Mouse (Mus musculus) lung, postnatal 0 days (tissue): ENCODE data around the gene Aoc2. TPM values are rescaled to one million over a fixed set of nuclear protein-coding genes. Genes with fewer than 3 reads are reported as not detected.
A peak's percentile ranks its signal among the peaks of the same experiment; 100 is the strongest.
"Not testable (repeated sequence)": the region's sequence is repeated elsewhere in the genome, so short reads cannot be mapped to it uniquely, and the experiment has no call there.

Source experiments
- ATAC-seq: fragments of 200-750 bp; cut with Nextera tagmentation; 2 replicates; pipeline ENCODE4 v1.8.0; 2017; ENCODE audit warnings: moderate library complexity
- DNase-seq: peaks from one replicate; pipeline ENCODE4 v3.0.0-alpha.2; 2016; ENCODE audit warnings: low spot score
- H3K27ac ChIP-seq: fragments of 300-500 bp; sonication (generic); 2 replicates; pipeline ENCODE4 v1.5.1; 2014; ENCODE audit warnings: antibody characterized with exemption, mild to moderate bottlenecking, low read length, mixed read lengths
- H3K27me3 ChIP-seq: fragments of 300-500 bp; sonication (generic); replicated peaks from 2 replicates; pipeline ENCODE4 v1.6.1; 2014; ENCODE audit warnings: low read length, mixed read lengths; ENCODE audit not compliant: insufficient read depth
- H3K36me3 ChIP-seq: fragments of 300-500 bp; sonication (generic); 2 replicates; pipeline ENCODE4 v1.6.1; 2014; ENCODE audit warnings: low read length, mixed read lengths; ENCODE audit not compliant: insufficient read depth
- H3K4me1 ChIP-seq: fragments of 300-500 bp; sonication (generic); 2 replicates; pipeline ENCODE4 v1.6.1; 2014; ENCODE audit warnings: antibody characterized with exemption, low read depth, low read length, mixed read lengths; ENCODE audit not compliant: insufficient read depth
- H3K4me2 ChIP-seq: fragments of 300-500 bp; sonication (generic); replicated peaks from 2 replicates; pipeline ENCODE4 v1.6.1; 2014; ENCODE audit warnings: low read depth, mild to moderate bottlenecking, low read length, moderate library complexity, mixed read lengths
- H3K4me3 ChIP-seq: fragments of 300-500 bp; sonication (generic); 2 replicates; pipeline ENCODE4 v1.5.1; 2014; ENCODE audit warnings: low read depth, low read length
- H3K9ac ChIP-seq: fragments of 300-500 bp; sonication (generic); replicated peaks from 2 replicates; pipeline ENCODE4 v1.6.1; 2014; ENCODE audit warnings: low read depth, mild to moderate bottlenecking
- H3K9me3 ChIP-seq: fragments of 300-500 bp; sonication (generic); 2 replicates; pipeline ENCODE4 v1.6.1; 2016; ENCODE audit warnings: low read length, mixed read lengths
- CTCF ChIP-seq: IDR thresholded peaks from 2 replicates; pipeline ENCODE4 v1.5.1; 2016; ENCODE audit warnings: antibody characterized with exemption, mild to moderate bottlenecking
- EP300 ChIP-seq: IDR thresholded peaks from 2 replicates; pipeline ENCODE4 v1.6.1; 2016; ENCODE audit warnings: antibody characterized with exemption, mild to moderate bottlenecking, control low read depth
- WGBS: fragments of 180-500 bp; shearing (Covaris S2); extraction: QIAGEN DNeasy Blood & Tissue Kit; methylation state at CpG from one replicate; pipeline ENCODE4 v1.1.7; 2014; 5-methylcytosine and 5-hydroxymethylcytosine counted together
- polyA plus RNA-seq: library from polyadenylated mRNA; unstranded; fragments of >200 nt; fragmentation: Nextera tagmentation; extraction: Ambion mirVana; gene quantifications from 2 replicates; pipeline ENCODE4 v1.2.1, GENCODE M21; 2015

Aoc2 gene
- polyA plus RNA-seq, 1 experiment from 2014 or later, result 0.44 TPM

GRCm38 (mm10) chr11:101326147-101326546 is 1.3 kb downstream of the Aoc2 start:
- DNase-seq (no peak), ATAC-seq (no peak)
- Histone ChIP-seq H3K27ac (no peak overlapping the region), H3K36me3 (peaks cover 17% of the 10 kb centered on the region), H3K9me3 (no peaks in the 10 kb centered on the region), H3K9ac (no peak overlapping the region), H3K4me2 (no peak overlapping the region), H3K4me1 (no peaks in the 10 kb centered on the region), H3K4me3 (no peak overlapping the region), H3K27me3 (no peaks in the 10 kb centered on the region)
- no peak for TF ChIP-seq EP300
- TF ChIP-seq CTCF, result no peak
- WGBS, result 89% methylated on average over 11 of the region's 11 CpGs

- no peak overlapping the region for H3K9ac ChIP-seq
- no peak for ATAC-seq
- 46% methylated on average over 3 of the region's 3 CpGs for WGBS
- TF ChIP-seq EP300, result no peak
- peaks cover 10% of the 10 kb centered on the region for H3K36me3 ChIP-seq
- H3K27ac ChIP-seq, result no peak overlapping the region
- no peaks in the 10 kb centered on the region for H3K9me3 ChIP-seq
- no peak overlapping the region for H3K4me2 ChIP-seq
- no peak overlapping the region for H3K4me3 ChIP-seq
- no peaks in the 10 kb centered on the region for H3K27me3 ChIP-seq
- DNase-seq, result no peak
- no peaks in the 10 kb centered on the region for H3K4me1 ChIP-seq
Observed at GRCm38 (mm10) chr11:101327311-101327710, 2.4 kb downstream of the Aoc2 start.

- ATAC-seq, result no peak
- Histone ChIP-seq H3K36me3 (no peaks in the 10 kb centered on the region), H3K4me1 (no peaks in the 10 kb centered on the region), H3K27me3 (no peaks in the 10 kb centered on the region), H3K4me3 (no peak overlapping the region), H3K9me3 (no peaks in the 10 kb centered on the region), H3K27ac (no peak overlapping the region), H3K9ac (no peak overlapping the region), H3K4me2 (no peak overlapping the region)
- WGBS, result 65% methylated on average over 6 of the region's 6 CpGs
- no peak for DNase-seq
- TF ChIP-seq CTCF (no peak), EP300 (no peak)
Observed at GRCm38 (mm10) chr11:101328941-101329635, 4.2 kb downstream of the Aoc2 start.

- no peak for TF ChIP-seq EP300
- no peak for TF ChIP-seq CTCF
- Histone ChIP-seq H3K4me3 (0 out of 2 replicates have a peak within 1 kb of the TSS, but pooled peaks have one; percentile 5), H3K27me3 (no peaks in the 10 kb centered on the region), H3K4me1 (no peaks in the 10 kb centered on the region), H3K27ac (no peak within 1 kb of the TSS), H3K4me2 (no peak within 1 kb of the TSS), H3K9me3 (no peaks in the 10 kb centered on the region), H3K36me3 (no peaks in the 10 kb centered on the region), H3K9ac (no peak within 1 kb of the TSS)
- DNase-seq (no peak), ATAC-seq (no peak; the same call in 1 of the 2 replicates)
- WGBS, result 57% methylated on average over 7 of the region's 7 CpGs
Observed at GRCm38 (mm10) chr11:101330371-101330924, 5.6 kb downstream of the Aoc2 start, which contains the start of gene Aoc3. Aoc3 (plus strand) TSS chr11:101330605.

GRCm38 (mm10) chr11:101330961-101331360 is 6.1 kb downstream of the Aoc2 start:
- not testable (repeated sequence) for ATAC-seq, H3K9ac ChIP-seq, H3K9me3 ChIP-seq, H3K27ac ChIP-seq, H3K36me3 ChIP-seq, DNase-seq, H3K4me1 ChIP-seq, H3K4me2 ChIP-seq, H3K27me3 ChIP-seq
- 81% methylated on average over 3 of the region's 6 CpGs for WGBS
- 0 out of 2 replicates have a peak overlapping the region, but pooled peaks have one; percentile 5 for H3K4me3 ChIP-seq

- 74% methylated on average over 3 of the region's 3 CpGs for WGBS
- H3K27ac ChIP-seq, result no peak overlapping the region
- H3K4me1 ChIP-seq, result no peaks in the 10 kb centered on the region
- DNase-seq (no peak), ATAC-seq (no peak)
- no peaks in the 10 kb centered on the region for H3K36me3 ChIP-seq
- no peaks in the 10 kb centered on the region for H3K9me3 ChIP-seq
- no peak overlapping the region for H3K4me2 ChIP-seq
- no peaks in the 10 kb centered on the region for H3K27me3 ChIP-seq
- TF ChIP-seq CTCF, result no peak
- TF ChIP-seq EP300, result no peak
- H3K9ac ChIP-seq, result no peak overlapping the region
- no peak overlapping the region for H3K4me3 ChIP-seq
Observed at GRCm38 (mm10) chr11:101332537-101332936, 7.7 kb downstream of the Aoc2 start.
